Mouse (Mus musculus) heart, embryonic 14.5 days (tissue): ENCODE measurements around the gene Nus1. TPM values are rescaled to one million over a fixed set of nuclear protein-coding genes. Genes with fewer than 3 reads are reported as not detected.

Experiments used
- ATAC-seq: fragments of 200-750 bp; cut with Nextera tagmentation; 2 replicates; pipeline ENCODE4 v1.8.0; 2017; ENCODE audit warnings: low read depth, moderate TSS enrichment; ENCODE audit not compliant: insufficient number of reproducible peaks, insufficient read depth, low FRiP score
- H3K27ac ChIP-seq, 2 experiments: fragments of 200-500 bp in 1 of 2; fragments of 300-500 bp in 1 of 2; sonication (generic) in 1 of 2; replicated peaks in 1 of 2; 2 replicates each; pipeline ENCODE4 v1.5.1; 2012 to 2014; ENCODE audit warnings: low read depth in 2 of 2, low read length in 2 of 2, control low read depth in 1 of 2, mild to moderate bottlenecking in 1 of 2, mixed read lengths in 1 of 2; ENCODE audit not compliant: control insufficient read depth in 1 of 2, insufficient read depth in 1 of 2
- H3K27me3 ChIP-seq: fragments of 300-500 bp; sonication (generic); 2 replicates; pipeline ENCODE4 v1.6.1; 2014; ENCODE audit warnings: mild to moderate bottlenecking, low read length, control low read depth; ENCODE audit not compliant: control insufficient read depth, insufficient read depth
- H3K36me3 ChIP-seq: fragments of 300-500 bp; sonication (generic); 2 replicates; pipeline ENCODE4 v1.6.1; 2014; ENCODE audit warnings: mild to moderate bottlenecking, control low read depth, low read length, mixed read lengths; ENCODE audit not compliant: control insufficient read depth, insufficient read depth
- H3K4me1 ChIP-seq, 2 experiments: fragments of 200-500 bp in 1 of 2; fragments of 300-500 bp in 1 of 2; sonication (generic) in 1 of 2; 2 replicates each; pipeline ENCODE4 v1.6.1; 2012 to 2014; ENCODE audit warnings: low read length in 2 of 2, control low read depth in 1 of 2, mixed read lengths in 1 of 2; ENCODE audit not compliant: control insufficient read depth in 2 of 2, insufficient read depth in 2 of 2
- H3K4me2 ChIP-seq: fragments of 300-500 bp; sonication (generic); 2 replicates; pipeline ENCODE4 v1.6.1; 2014; ENCODE audit warnings: mild to moderate bottlenecking, low read length
- H3K4me3 ChIP-seq, 2 experiments: fragments of 200-500 bp in 1 of 2; fragments of 300-500 bp in 1 of 2; sonication (generic) in 1 of 2; 2 replicates each; pipeline ENCODE4 v1.5.1; 2012 to 2014; ENCODE audit warnings: low read length in 2 of 2, mild to moderate bottlenecking in 2 of 2, control low read depth in 1 of 2, low read depth in 1 of 2, moderate library complexity in 1 of 2; ENCODE audit not compliant: control insufficient read depth in 1 of 2, insufficient read depth in 1 of 2
- H3K9ac ChIP-seq: fragments of 300-500 bp; sonication (generic); 2 replicates; pipeline ENCODE4 v1.6.1; 2014; ENCODE audit warnings: mild to moderate bottlenecking, low read length
- H3K9me3 ChIP-seq: fragments of 300-500 bp; sonication (generic); 2 replicates; pipeline ENCODE4 v1.6.1; 2016; ENCODE audit warnings: low read length, control low read depth; ENCODE audit not compliant: control insufficient read depth
- WGBS: fragments of 180-500 bp; shearing (Covaris S2); extraction: QIAGEN DNeasy Blood & Tissue Kit; methylation state at CpG from one replicate; pipeline ENCODE4 v1.1.7; 2014; 5-methylcytosine and 5-hydroxymethylcytosine counted together
- polyA plus RNA-seq: library from polyadenylated mRNA; unstranded; fragments of >200 nt; fragmentation: Nextera tagmentation; extraction: Ambion mirVana; gene quantifications from 2 replicates; pipeline ENCODE4 v1.2.1, GENCODE M21; 2014

The Nus1 gene
- polyA plus RNA-seq, 1 experiment from 2014 or later = 10.1 TPM

DNA sequence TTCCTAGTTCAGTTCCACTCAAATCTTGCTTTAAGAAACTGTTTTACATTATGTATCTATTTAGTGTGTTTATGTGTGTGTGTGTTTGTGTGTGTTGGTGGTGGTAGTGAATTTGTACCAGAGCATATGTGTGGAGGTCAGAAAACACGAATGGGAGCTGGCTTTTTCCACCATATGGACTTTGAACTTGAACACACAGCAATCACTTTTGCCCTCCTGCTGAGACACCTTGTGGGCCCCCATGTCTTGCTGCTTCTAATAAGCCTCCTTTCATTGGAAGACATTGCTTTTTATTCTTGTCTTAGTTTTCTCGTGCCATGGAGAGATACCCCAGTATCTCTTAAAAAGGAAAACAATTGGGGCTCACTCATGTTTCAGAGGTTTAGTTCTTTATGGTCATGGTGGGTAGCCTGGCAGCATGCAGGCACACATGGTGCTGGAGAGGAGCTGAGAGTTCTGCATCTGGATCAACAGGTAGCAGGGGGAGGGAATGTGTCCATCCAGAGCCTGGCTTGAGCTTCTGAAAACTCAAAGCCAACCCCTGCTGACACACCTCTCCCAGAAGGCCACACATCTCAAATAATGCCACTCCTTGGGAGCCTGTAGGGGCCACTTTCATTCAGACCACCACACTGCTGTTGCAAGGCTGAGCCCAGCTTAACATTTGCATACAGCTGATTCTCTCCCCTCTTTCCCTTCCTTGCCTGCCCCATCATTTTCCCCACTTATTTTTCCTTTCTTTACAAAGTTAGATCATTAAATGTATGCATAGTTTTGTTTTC, 10.5 kb downstream of the Nus1 start:
- peaks cover 39% of the 10 kb centered on the region for H3K36me3 ChIP-seq
- 67% methylated on average over 2 of the region's 2 CpGs for WGBS

DNA sequence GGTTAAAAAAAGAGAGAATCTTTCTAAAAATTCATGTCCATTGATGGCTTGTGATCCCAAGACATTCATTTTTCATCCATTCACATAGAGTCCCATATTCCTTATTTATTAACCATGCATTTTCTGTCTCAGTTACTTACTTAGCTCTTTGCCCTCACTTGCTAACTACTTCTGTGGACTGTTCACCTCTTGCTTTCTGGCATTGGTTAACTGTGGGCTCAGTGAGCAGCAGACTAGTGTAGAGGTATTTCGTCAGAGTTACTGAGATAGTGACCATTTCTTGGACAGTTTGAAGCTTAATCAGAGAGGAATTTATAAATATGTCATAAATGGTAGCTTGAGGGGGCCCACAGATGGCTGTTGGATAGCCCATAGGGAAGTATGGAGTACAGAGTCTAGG, 13.6 kb downstream of the Nus1 start:
- no peaks in the 10 kb centered on the region for H3K9me3 ChIP-seq
- no peak overlapping the region for H3K27ac ChIP-seq
- H3K27me3 ChIP-seq = no peaks in the 10 kb centered on the region
- WGBS = 89% methylated on average over 1 of the region's 1 CpGs
- ATAC-seq = no peak
- peaks cover 2 to 7% of the 10 kb centered on the region in 2 experiments; a peak in 2 of 4 replicates for H3K4me1 ChIP-seq
- no peak overlapping the region for H3K9ac ChIP-seq
- H3K4me2 ChIP-seq = no peak overlapping the region
- no peak overlapping the region for H3K4me3 ChIP-seq
- H3K36me3 ChIP-seq = peaks cover 69% of the 10 kb centered on the region

More for the DNA sequence above, 10.5 kb downstream of the Nus1 start:
- no peak overlapping the region for H3K4me3 ChIP-seq
- H3K4me1 ChIP-seq = peaks cover 2 to 12% of the 10 kb centered on the region in 2 experiments; a peak in 3 of 4 replicates
- H3K9me3 ChIP-seq = no peaks in the 10 kb centered on the region
- no peak overlapping the region for H3K27ac ChIP-seq
- no peak overlapping the region for H3K9ac ChIP-seq
- H3K4me2 ChIP-seq = no peak overlapping the region
- H3K27me3 ChIP-seq = no peaks in the 10 kb centered on the region
- ATAC-seq = no peak

DNA sequence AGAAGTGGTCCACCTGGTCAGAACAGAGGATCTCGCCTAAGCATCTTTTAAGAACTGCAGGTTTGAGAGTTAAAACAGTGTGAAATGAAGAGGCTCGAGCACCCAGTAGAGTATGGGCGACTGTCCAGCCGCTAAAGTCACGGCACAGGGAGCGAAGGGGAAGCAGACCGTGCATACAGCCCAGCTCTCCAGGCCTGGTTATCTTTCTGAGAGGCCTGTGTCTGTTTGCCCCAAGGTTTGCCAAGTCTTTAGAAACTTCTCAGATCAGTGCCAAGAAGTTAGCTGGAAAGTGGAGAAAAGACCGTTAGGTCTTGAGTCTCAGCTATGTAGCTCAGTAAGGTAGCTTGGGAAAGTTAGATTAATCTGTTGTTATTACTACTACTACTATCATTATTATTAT, 17.5 kb downstream of the Nus1 start:
- WGBS = 87% methylated on average over 8 of the region's 8 CpGs
- Histone ChIP-seq H3K4me3 (no peak overlapping the region), H3K4me1 (no peaks in the 10 kb centered on the region), H3K4me2 (no peak overlapping the region), H3K9ac (no peak overlapping the region), H3K27ac (no peak overlapping the region), H3K27me3 (no peaks in the 10 kb centered on the region), H3K36me3 (peaks cover 88% of the 10 kb centered on the region), H3K9me3 (no peaks in the 10 kb centered on the region)
- ATAC-seq = no peak

DNA sequence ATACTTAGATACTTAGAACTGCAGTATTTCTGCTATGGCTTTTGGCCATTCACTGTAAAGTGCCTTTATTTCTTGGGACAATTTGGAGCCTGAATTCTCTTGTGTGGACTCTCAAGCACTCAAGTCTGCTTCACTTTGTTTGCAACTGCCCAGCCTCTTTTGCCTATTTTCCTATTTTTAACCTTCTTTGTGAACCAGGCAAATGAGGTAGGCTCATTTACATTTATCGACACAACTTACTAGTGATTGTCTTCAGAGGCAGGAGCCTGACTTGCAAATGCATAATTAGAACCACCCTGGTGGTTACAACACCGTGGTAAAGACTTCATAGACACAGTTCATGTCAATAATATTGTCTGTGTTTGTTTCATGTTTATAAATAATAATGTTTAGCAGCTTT, 43.3 kb downstream of the Nus1 start:
- H3K36me3 ChIP-seq = no peaks in the 10 kb centered on the region
- no peaks in the 10 kb centered on the region for H3K27me3 ChIP-seq
- WGBS = 65% methylated on average over 2 of the region's 2 CpGs
- ATAC-seq = no peak
- H3K4me2 ChIP-seq = no peak overlapping the region
- no peak overlapping the region for H3K4me3 ChIP-seq
- no peaks in the 10 kb centered on the region for H3K4me1 ChIP-seq
- H3K9me3 ChIP-seq = no peaks in the 10 kb centered on the region
- no peak overlapping the region for H3K27ac ChIP-seq
- no peak overlapping the region for H3K9ac ChIP-seq

DNA sequence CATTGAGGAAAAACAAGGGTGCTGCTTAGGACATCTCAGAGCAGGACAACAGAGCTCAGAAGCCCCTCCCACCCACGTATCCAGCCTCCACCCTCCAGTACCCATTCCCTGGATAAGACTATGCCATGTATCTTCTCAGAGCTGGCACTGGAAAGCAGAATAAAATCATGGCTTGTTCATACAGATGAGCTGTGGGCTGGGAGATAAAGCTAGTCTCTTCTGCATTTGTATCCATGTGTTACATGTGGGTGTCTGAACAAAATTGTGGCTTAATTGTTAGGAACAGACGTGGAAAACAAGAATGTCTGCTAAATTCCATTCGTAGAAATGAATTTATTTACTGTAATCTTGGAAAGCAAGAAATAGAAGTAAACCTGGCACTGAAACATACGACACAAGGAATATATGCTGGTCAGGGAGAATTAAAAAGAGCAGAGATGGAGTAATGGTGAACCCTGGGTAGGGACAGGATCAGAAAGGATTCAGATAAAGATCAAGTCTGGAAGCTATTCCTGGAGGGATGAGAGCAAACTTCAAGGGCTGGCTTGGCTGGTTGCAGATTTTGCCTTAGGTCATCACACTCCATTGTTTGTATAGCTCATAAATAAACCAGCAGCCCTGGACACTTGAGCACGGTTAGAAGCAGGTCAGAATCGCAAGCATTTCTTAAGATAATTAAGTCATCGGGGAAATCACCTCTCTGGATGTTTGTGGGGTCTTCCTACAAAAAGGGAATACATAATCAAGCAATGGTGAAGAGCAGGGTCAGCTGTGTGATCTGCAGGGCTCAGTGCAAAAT, 46.8 kb downstream of the Nus1 start:
- H3K4me1 ChIP-seq = no peaks in the 10 kb centered on the region
- no peaks in the 10 kb centered on the region for H3K36me3 ChIP-seq
- no peak for ATAC-seq
- no peak overlapping the region for H3K9ac ChIP-seq
- H3K27me3 ChIP-seq = no peaks in the 10 kb centered on the region
- 0 out of 2 replicates have a peak, but pooled peaks cover 2% of the 10 kb centered on the region for H3K9me3 ChIP-seq
- H3K4me3 ChIP-seq = no peak overlapping the region
- 67% methylated on average over 7 of the region's 7 CpGs for WGBS
- no peak overlapping the region for H3K4me2 ChIP-seq
- H3K27ac ChIP-seq = no peak overlapping the region

- no peaks in the 10 kb centered on the region for H3K4me1 ChIP-seq
- H3K9me3 ChIP-seq = 0 out of 2 replicates have a peak, but pooled peaks cover 6% of the 10 kb centered on the region
- no peak overlapping the region for H3K27ac ChIP-seq
- H3K4me3 ChIP-seq = no peak overlapping the region
- no peak overlapping the region for H3K9ac ChIP-seq
- H3K4me2 ChIP-seq = no peak overlapping the region
- H3K36me3 ChIP-seq = no peaks in the 10 kb centered on the region
- H3K27me3 ChIP-seq = no peaks in the 10 kb centered on the region
- 72% methylated on average over 4 of the region's 4 CpGs for WGBS
- ATAC-seq = no peak
Measured at GRCm38 (mm10) chr10:52471520-52471919, 54.2 kb downstream of the Nus1 start.
